Mouse (Mus musculus) CH12.LX (cell line): Measurements from ENCODE around the gene Spink2. TPM values are rescaled to one million over a fixed set of nuclear protein-coding genes. Genes with fewer than 3 reads are reported as not detected.
A peak's percentile ranks its signal among the peaks of the same experiment; 100 is the strongest.

Source experiments
- DNase-seq: peaks from one replicate; pipeline ENCODE4 v3.0.0-alpha.2; 2013; ENCODE audit errors: extremely low read depth
- H3K27ac ChIP-seq: 2 replicates; pipeline ENCODE4 v1.5.1; 2012; ENCODE audit warnings: low read depth, mild to moderate bottlenecking, control low read depth, moderate library complexity; ENCODE audit not compliant: insufficient read depth
- H3K27me3 ChIP-seq: replicated peaks from 2 replicates; pipeline ENCODE3; 2012; ENCODE audit warnings: inconsistent platforms
- H3K36me3 ChIP-seq, 2 experiments: replicated peaks in 1 of 2; 2 replicates each; pipeline versions ENCODE3 to v1.6.1; 2012; ENCODE audit warnings: inconsistent platforms in 1 of 2, low read length in 1 of 2, mild to moderate bottlenecking in 1 of 2, mixed read lengths in 1 of 2, moderate library complexity in 1 of 2; ENCODE audit not compliant: control insufficient read depth in 1 of 2, insufficient read depth in 1 of 2
- H3K4me1 ChIP-seq, 2 experiments: 2 replicates each; pipeline ENCODE4 v1.6.1; 2012; ENCODE audit warnings: inconsistent platforms in 1 of 2, moderate library complexity in 1 of 2; ENCODE audit not compliant: insufficient read depth in 2 of 2, control insufficient read depth in 1 of 2
- H3K4me2 ChIP-seq: 2 replicates; pipeline ENCODE4 v1.6.1; 2012; ENCODE audit warnings: low read depth, mild to moderate bottlenecking, control low read depth; ENCODE audit not compliant: poor library complexity, insufficient read depth, severe bottlenecking
- H3K4me3 ChIP-seq, 3 experiments: fragments of 150-350 bp in 1 of 3; sonication (generic) in 1 of 3; replicated peaks in 1 of 3; 2 replicates each; pipeline versions ENCODE3 to v1.5.1; 2011 to 2012; ENCODE audit warnings: low read depth in 2 of 3, low read length in 2 of 3, mild to moderate bottlenecking in 2 of 3, moderate library complexity in 2 of 3, control low read depth in 1 of 3, improper control_type of control experiment in 1 of 3, inconsistent platforms in 1 of 3, mixed read lengths in 1 of 3; ENCODE audit not compliant: poor library complexity in 1 of 3
- H3K79me2 ChIP-seq: replicated peaks from 2 replicates; pipeline ENCODE4 v1.6.1; 2012; ENCODE audit warnings: mild to moderate bottlenecking, moderate library complexity; ENCODE audit not compliant: control insufficient read depth, poor library complexity, insufficient read depth, severe bottlenecking; ENCODE audit errors: extremely low read depth
- H3K9ac ChIP-seq: 2 replicates; pipeline ENCODE4 v1.6.1; 2012; ENCODE audit warnings: low read depth, mild to moderate bottlenecking, control low read depth, moderate library complexity; ENCODE audit not compliant: insufficient read depth
- H3K9me3 ChIP-seq: replicated peaks from 2 replicates; pipeline ENCODE3; 2012; ENCODE audit warnings: low read length, inconsistent platforms, mixed read lengths
- CHD1 ChIP-seq: IDR thresholded peaks from 2 replicates; pipeline ENCODE4 v1.6.1; 2012; ENCODE audit warnings: low read depth, low read length, improper control_type of control experiment, inconsistent platforms
- CTCF ChIP-seq, 2 experiments: IDR thresholded peaks in 1 of 2; conservative IDR thresholded peaks in 1 of 2; 2 replicates each; pipeline ENCODE4 v1.5.1; 2011 to 2012; ENCODE audit warnings: low read depth in 2 of 2, low read length in 2 of 2, improper control_type of control experiment in 1 of 2, inconsistent platforms in 1 of 2, mild to moderate bottlenecking in 1 of 2, moderate library complexity in 1 of 2
- EP300 ChIP-seq: IDR thresholded peaks from 2 replicates; pipeline ENCODE4 v1.6.1; 2011; ENCODE audit warnings: low read length, improper control_type of control experiment
- ETS1 ChIP-seq: conservative IDR thresholded peaks from 2 replicates; pipeline ENCODE4 v1.6.1; 2012; ENCODE audit warnings: low read depth, mild to moderate bottlenecking, inconsistent platforms, low read length, improper control_type of control experiment, moderate library complexity
- GABPA ChIP-seq: IDR thresholded peaks from 2 replicates; pipeline ENCODE4 v1.6.1; 2012; ENCODE audit warnings: low read depth, low read length, improper control_type of control experiment, inconsistent platforms; ENCODE audit not compliant: insufficient replicate concordance
- HCFC1 ChIP-seq: IDR thresholded peaks from 2 replicates; pipeline ENCODE4 v1.6.1; 2012; ENCODE audit warnings: low read depth, mild to moderate bottlenecking, inconsistent platforms, low read length, improper control_type of control experiment
- IRF4 ChIP-seq: IDR thresholded peaks from 2 replicates; pipeline ENCODE4 v1.6.1; 2014; ENCODE audit warnings: low read depth, mild to moderate bottlenecking, inconsistent platforms, low read length, improper control_type of control experiment
- MAX ChIP-seq: IDR thresholded peaks from 2 replicates; pipeline ENCODE4 v1.6.1; 2011; ENCODE audit warnings: low read length, improper control_type of control experiment
- MAZ ChIP-seq: IDR thresholded peaks from 2 replicates; pipeline ENCODE4 v1.6.1; 2012; ENCODE audit warnings: low read depth, mild to moderate bottlenecking, inconsistent platforms, low read length, improper control_type of control experiment, moderate library complexity
- MEF2A ChIP-seq: IDR thresholded peaks from 2 replicates; pipeline ENCODE4 v1.6.1; 2014; ENCODE audit warnings: low read depth, mild to moderate bottlenecking, inconsistent platforms, low read length, improper control_type of control experiment, borderline replicate concordance
- NELFE ChIP-seq: IDR thresholded peaks from 2 replicates; pipeline ENCODE4 v1.6.1; 2011; ENCODE audit warnings: low read depth, low read length, improper control_type of control experiment
- PAX5 ChIP-seq: IDR thresholded peaks from 2 replicates; pipeline ENCODE4 v1.6.1; 2012; ENCODE audit warnings: low read length, inconsistent platforms, mixed read lengths
- POLR2A ChIP-seq: IDR thresholded peaks from 2 replicates; pipeline ENCODE4 v1.6.1; 2011; ENCODE audit warnings: low read depth, mild to moderate bottlenecking, improper control_type of control experiment, low read length
- RAD21 ChIP-seq: IDR thresholded peaks from 2 replicates; pipeline ENCODE4 v1.6.1; 2011; ENCODE audit warnings: low read depth, mild to moderate bottlenecking, low read length, improper control_type of control experiment, moderate library complexity
- SMC3 ChIP-seq: IDR thresholded peaks from 2 replicates; pipeline ENCODE4 v1.6.1; 2011; ENCODE audit warnings: low read depth, low read length, improper control_type of control experiment
- TCF12 ChIP-seq: IDR thresholded peaks from 2 replicates; pipeline ENCODE4 v1.6.1; 2014; ENCODE audit warnings: low read depth, mild to moderate bottlenecking, inconsistent platforms, low read length, improper control_type of control experiment
- USF2 ChIP-seq: conservative IDR thresholded peaks from 2 replicates; pipeline ENCODE4 v1.6.1; 2011; ENCODE audit warnings: low read depth, low read length, improper control_type of control experiment
- ZC3H11A ChIP-seq: IDR thresholded peaks from 2 replicates; pipeline ENCODE4 v1.6.1; 2012; ENCODE audit warnings: low read depth, mild to moderate bottlenecking, inconsistent platforms, low read length, improper control_type of control experiment
- ZKSCAN1 ChIP-seq: IDR thresholded peaks from 2 replicates; pipeline ENCODE4 v1.6.1; 2012; ENCODE audit warnings: low read depth, inconsistent platforms, low read length, improper control_type of control experiment, borderline replicate concordance
- dilution Hi-C: fragments of 300-500 bp; cut with MboI; formaldehyde crosslinking; loops from 2 replicates; pipeline ENCODE4 v1.14.3; 2020; ENCODE audit warnings: low sequenced_read_pairs; ENCODE audit not compliant: extremely low pct_unique_long_range_greater_than_20kb, extremely low pct_ligation_motif_present
- in situ Hi-C: fragments of 300-500 bp; cut with MboI; formaldehyde crosslinking; loops from 3 replicates; pipeline ENCODE4 v1.14.3; 2019; ENCODE audit warnings: low sequenced_read_pairs, low pct_ligation_motif_present, low pct_unique_long_range_greater_than_20kb, mixed read lengths
- polyA plus RNA-seq: library from polyadenylated mRNA; unstranded; fragments of >175 nt; gene quantifications from 2 replicates; pipeline ENCODE4 v1.2.1, GENCODE M21; 2012; ENCODE audit warnings: low read depth; ENCODE audit not compliant: insufficient read length
- total RNA-seq, 2 experiments: library from RNA; depleted of rRNA; stranded (reverse); fragments of 300-350 nt in 1 of 2; fragments of >200 nt in 1 of 2; gene quantifications; 2 replicates each; pipeline ENCODE4 v1.2.3; 2012 to 2014

Spink2 gene
- total and polyA plus RNA-seq, 3 experiments = 0.42 to 1.3 TPM; not detected in 1

DNA sequence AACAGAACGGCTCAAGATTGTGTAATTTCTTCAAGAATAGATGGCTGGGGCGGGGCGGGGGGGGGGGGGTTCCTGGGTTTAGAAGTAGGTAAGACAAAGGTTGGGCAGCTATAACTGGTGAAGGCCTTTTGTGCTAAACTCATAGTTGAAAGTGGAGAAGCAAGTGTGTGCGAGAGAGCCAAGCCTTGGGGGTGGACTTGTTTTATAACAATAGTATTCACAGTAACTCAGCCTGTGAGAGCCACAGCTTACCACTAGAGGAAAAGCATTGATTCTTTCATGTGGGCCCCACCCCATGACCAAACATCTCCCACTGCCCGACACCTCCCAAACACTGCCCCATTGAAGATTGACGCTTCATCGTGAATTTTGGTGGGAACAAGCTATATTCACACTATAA lies 47.7 kb downstream of the Spink2 start:
- Histone ChIP-seq H3K36me3 (no peaks in the 10 kb centered on the region), H3K27me3 (no peaks in the 10 kb centered on the region), H3K4me2 (no peak overlapping the region), H3K9ac (no peak overlapping the region), H3K27ac (no peak overlapping the region), H3K4me3 (no peak overlapping the region), H3K79me2 (no peaks in the 10 kb centered on the region), H3K9me3 (no peaks in the 10 kb centered on the region), H3K4me1 (0 out of 4 replicates have a peak, but pooled peaks cover 0 to 3% of the 10 kb centered on the region in 2 experiments)
- in situ Hi-C loops = no loop called here
- TF ChIP-seq MAZ (no peak), HCFC1 (no peak), ETS1 (no peak), CHD1 (no peak), MAX (no peak), USF2 (no peak), ZKSCAN1 (no peak), RAD21 (no peak), MEF2A (no peak), EP300 (no peak), TCF12 (no peak), NELFE (no peak), GABPA (no peak), SMC3 (no peak), ZC3H11A (no peak)
- no peak for DNase-seq
- dilution Hi-C loops = no loop called here

DNA sequence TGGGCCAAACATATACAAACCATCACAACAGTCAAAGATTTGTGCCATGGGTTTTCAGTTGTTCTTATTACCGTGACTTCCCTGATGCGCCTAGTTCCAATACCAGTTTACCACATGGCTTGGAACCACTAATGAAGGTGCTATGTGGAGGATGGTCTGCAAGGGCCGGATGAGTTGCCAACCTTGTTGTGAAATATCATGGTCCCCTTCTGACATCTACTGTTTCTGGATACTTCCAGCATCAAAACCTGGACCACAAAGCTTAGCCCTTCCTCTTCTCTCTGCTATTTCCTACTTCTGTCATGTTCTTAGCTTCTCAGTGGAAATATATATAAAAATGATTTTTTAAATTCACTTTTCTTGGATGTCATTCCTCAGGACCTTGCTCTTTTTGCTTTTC lies 48.7 kb downstream of the Spink2 start:
- TF ChIP-seq PAX5 (no peak), SMC3 (peak; percentile 14; the same call in 1 of the 2 replicates), RAD21 (peak; percentile 36), IRF4 (no peak), EP300 (no peak), POLR2A (no peak), CTCF (conservative IDR thresholded peaks at IDR 0.05 in 1 of 2, IDR thresholded peaks at IDR 0.05 in 1 of 2; ENCODE audit: low read depth in 2 of 2, low read length in 2 of 2) (peak in 1 of 2 experiments; percentile 37; a peak in 2 of 4 replicates)
- Histone ChIP-seq H3K9ac (no peak overlapping the region), H3K79me2 (no peaks in the 10 kb centered on the region)

More for the DNA sequence above, 48.7 kb downstream of the Spink2 start:
- H3K36me3 ChIP-seq = no peaks in the 10 kb centered on the region
- no peak overlapping the region for H3K4me3 ChIP-seq
- dilution Hi-C loops = no loop called here
- no peak for DNase-seq
- H3K4me2 ChIP-seq = no peak overlapping the region
- H3K27ac ChIP-seq = no peak overlapping the region
- H3K4me1 ChIP-seq = 0 out of 4 replicates have a peak, but pooled peaks cover 0 to 3% of the 10 kb centered on the region in 2 experiments
- H3K9me3 ChIP-seq = no peaks in the 10 kb centered on the region
- in situ Hi-C loops = no loop called here
- H3K27me3 ChIP-seq = no peaks in the 10 kb centered on the region
